Mouse (Mus musculus): Measurements from ENCODE around the gene Srrm4.

GRCm38 (mm10) chr5:116571232-116571861, 20.3 kb downstream of the Srrm4 start:
- no peak for TF ChIP-seq CTCF (IDR thresholded peaks at IDR 0.05; ENCODE audit: low read depth)
- TF ChIP-seq EP300 (IDR thresholded peaks at IDR 0.05; ENCODE audit: low read depth), result no peak

All from heart, postnatal 0 days (tissue).